Mouse (Mus musculus) A20 (cell line): ENCODE data around the gene Mier1.
A peak's percentile ranks its signal among the peaks of the same experiment; 100 is the strongest.
"Not testable (repeated sequence)": the region's sequence is repeated elsewhere in the genome, so short reads cannot be mapped to it uniquely, and the experiment has no call there.

Source experiments
- DNase-seq: peaks from one replicate; pipeline ENCODE4 v3.0.0-alpha.2; 2011; ENCODE audit warnings: low read depth, low spot score

Gene Mier1

GRCm38 (mm10) chr4:103166198-103166597 is 52.0 kb downstream of the Mier1 start:
- DNase-seq = not testable (repeated sequence)

GRCm38 (mm10) chr4:103171256-103171655 is 57.1 kb downstream of the Mier1 start:
- DNase-seq = no peak

GRCm38 (mm10) chr4:103173507-103173906 is 59.3 kb downstream of the Mier1 start:
- no peak for DNase-seq

- DNase-seq = no peak
Measured at GRCm38 (mm10) chr4:103174001-103174400, 59.8 kb downstream of the Mier1 start.

- DNase-seq = no peak
Measured at GRCm38 (mm10) chr4:103177681-103178080, 63.5 kb downstream of the Mier1 start.

- DNase-seq = no peak
Measured at GRCm38 (mm10) chr4:103178635-103179318, 64.6 kb downstream of the Mier1 start.

GRCm38 (mm10) chr4:103179581-103179980 is 65.4 kb downstream of the Mier1 start:
- no peak for DNase-seq

GRCm38 (mm10) chr4:103180300-103180888 is 66.2 kb downstream of the Mier1 start:
- no peak for DNase-seq

GRCm38 (mm10) chr4:103188786-103189640 is 74.8 kb downstream of the Mier1 start:
- no peak for DNase-seq

- DNase-seq = no peak
Measured at GRCm38 (mm10) chr4:103192421-103192820, 78.2 kb downstream of the Mier1 start.

GRCm38 (mm10) chr4:103197401-103197800 is 83.2 kb downstream of the Mier1 start:
- no peak for DNase-seq

GRCm38 (mm10) chr4:103199086-103199485 is 84.9 kb downstream of the Mier1 start:
- DNase-seq = no peak

GRCm38 (mm10) chr4:103200046-103200445 is 85.9 kb downstream of the Mier1 start:
- no peak for DNase-seq

- no peak for DNase-seq
Measured at GRCm38 (mm10) chr4:103203646-103204045, 89.5 kb downstream of the Mier1 start.

- DNase-seq = no peak
Measured at GRCm38 (mm10) chr4:103208553-103208952, 94.4 kb downstream of the Mier1 start.

- peak; percentile 54 for DNase-seq
Measured at GRCm38 (mm10) chr4:103213859-103214497, 99.8 kb downstream of the Mier1 start.

GRCm38 (mm10) chr4:103214498-103214924 is 100.3 kb downstream of the Mier1 start:
- peak; percentile 77 for DNase-seq
